Mouse (Mus musculus) stomach, postnatal 0 days (tissue): ENCODE data around the gene Trim72. TPM values are rescaled to one million over a fixed set of nuclear protein-coding genes. Genes with fewer than 3 reads are reported as not detected.

Experiments
- ATAC-seq: fragments of 200-750 bp; cut with Nextera tagmentation; 2 replicates; pipeline ENCODE4 v1.8.0; 2017; ENCODE audit not compliant: low FRiP score, low TSS enrichment
- DNase-seq: peaks from one replicate; pipeline ENCODE4 v3.0.0-alpha.2; 2016; ENCODE audit warnings: low spot score
- H3K27ac ChIP-seq: fragments of 300-500 bp; sonication (generic); replicated peaks from 2 replicates; pipeline ENCODE4 v1.5.1; 2014; ENCODE audit warnings: mild to moderate bottlenecking, control low read depth
- H3K27me3 ChIP-seq: fragments of 300-500 bp; sonication (generic); 2 replicates; pipeline ENCODE4 v1.6.1; 2014; ENCODE audit warnings: low read length; ENCODE audit not compliant: control insufficient read depth, insufficient read depth
- H3K36me3 ChIP-seq: fragments of 300-500 bp; sonication (generic); 2 replicates; pipeline ENCODE4 v1.6.1; 2014; ENCODE audit warnings: low read length, mixed read lengths; ENCODE audit not compliant: control insufficient read depth, insufficient read depth
- H3K4me1 ChIP-seq: fragments of 300-500 bp; sonication (generic); replicated peaks from 2 replicates; pipeline ENCODE4 v1.6.1; 2014; ENCODE audit warnings: antibody characterized with exemption; ENCODE audit not compliant: control insufficient read depth, insufficient read depth
- H3K4me2 ChIP-seq: fragments of 300-500 bp; sonication (generic); replicated peaks from 2 replicates; pipeline ENCODE4 v1.6.1; 2014; ENCODE audit warnings: low read depth, mild to moderate bottlenecking, control low read depth, moderate library complexity
- H3K4me3 ChIP-seq: fragments of 300-500 bp; sonication (generic); 2 replicates; pipeline ENCODE4 v1.5.1; 2014; ENCODE audit warnings: low read depth, low read length, control low read depth
- H3K9ac ChIP-seq: fragments of 300-500 bp; sonication (generic); 2 replicates; pipeline ENCODE4 v1.6.1; 2014; ENCODE audit warnings: mild to moderate bottlenecking, low read length, control low read depth, mixed read lengths
- H3K9me3 ChIP-seq: fragments of 300-500 bp; sonication (generic); 2 replicates; pipeline ENCODE4 v1.6.1; 2016; ENCODE audit warnings: low read length; ENCODE audit not compliant: control insufficient read depth
- CTCF ChIP-seq: IDR thresholded peaks from 2 replicates; pipeline ENCODE4 v1.5.1; 2016; ENCODE audit warnings: antibody characterized with exemption, low read depth, mild to moderate bottlenecking, moderate library complexity
- EP300 ChIP-seq: optimal IDR thresholded peaks from 2 replicates; pipeline ENCODE3; 2016; ENCODE audit warnings: antibody characterized with exemption
- WGBS: fragments of 180-500 bp; shearing (Covaris S2); extraction: QIAGEN DNeasy Blood & Tissue Kit; methylation state at CpG from one replicate; pipeline ENCODE4 v1.1.7; 2014; 5-methylcytosine and 5-hydroxymethylcytosine counted together
- polyA plus RNA-seq: library from polyadenylated mRNA; unstranded; fragments of >200 nt; fragmentation: Nextera tagmentation; extraction: Ambion mirVana; gene quantifications from 2 replicates; pipeline ENCODE4 v1.2.1, GENCODE M21; 2015

Trim72 gene
- polyA plus RNA-seq, 1 experiment from 2014 or later: 0.38 TPM

- TF ChIP-seq EP300 (no peak), CTCF (no peak)
- no peaks in the 10 kb centered on the region for H3K4me1 ChIP-seq
- no peak overlapping the region for H3K4me2 ChIP-seq
- WGBS: 84% methylated on average over 4 of the region's 4 CpGs
- H3K36me3 ChIP-seq: no peaks in the 10 kb centered on the region
- H3K9ac ChIP-seq: no peak overlapping the region
- no peak overlapping the region for H3K4me3 ChIP-seq
- ATAC-seq (no peak), DNase-seq (no peak)
- no peaks in the 10 kb centered on the region for H3K27me3 ChIP-seq
- no peak overlapping the region for H3K27ac ChIP-seq
- no peaks in the 10 kb centered on the region for H3K9me3 ChIP-seq
Measured at GRCm38 (mm10) chr7:128023565-128023964, 19.8 kb downstream of the Trim72 start.

GRCm38 (mm10) chr7:128024364-128024763 is 20.6 kb downstream of the Trim72 start:
- Histone ChIP-seq H3K27ac (peak overlapping the region; percentile 61; the same call in 1 of the 2 replicates), H3K9me3 (no peaks in the 10 kb centered on the region), H3K4me1 (no peaks in the 10 kb centered on the region), H3K9ac (no peak overlapping the region), H3K4me2 (no peak overlapping the region), H3K4me3 (no peak overlapping the region), H3K27me3 (no peaks in the 10 kb centered on the region), H3K36me3 (no peaks in the 10 kb centered on the region)
- 76% methylated on average over 9 of the region's 9 CpGs for WGBS
- DNase-seq: no peak
- TF ChIP-seq EP300: no peak
- no peak for TF ChIP-seq CTCF
- ATAC-seq: no peak

GRCm38 (mm10) chr7:128024932-128025331 is 21.2 kb downstream of the Trim72 start:
- H3K27me3 ChIP-seq: no peaks in the 10 kb centered on the region
- no peaks in the 10 kb centered on the region for H3K4me1 ChIP-seq
- H3K27ac ChIP-seq: peak overlapping the region; percentile 61
- no peak overlapping the region for H3K9ac ChIP-seq
- WGBS: 64% methylated on average over 4 of the region's 4 CpGs
- TF ChIP-seq EP300: no peak
- H3K9me3 ChIP-seq: no peaks in the 10 kb centered on the region
- no peak overlapping the region for H3K4me3 ChIP-seq
- peak; percentile 31; the same call in 1 of the 2 replicates for ATAC-seq
- H3K4me2 ChIP-seq: no peak overlapping the region
- H3K36me3 ChIP-seq: no peaks in the 10 kb centered on the region
- no peak for DNase-seq

DNA sequence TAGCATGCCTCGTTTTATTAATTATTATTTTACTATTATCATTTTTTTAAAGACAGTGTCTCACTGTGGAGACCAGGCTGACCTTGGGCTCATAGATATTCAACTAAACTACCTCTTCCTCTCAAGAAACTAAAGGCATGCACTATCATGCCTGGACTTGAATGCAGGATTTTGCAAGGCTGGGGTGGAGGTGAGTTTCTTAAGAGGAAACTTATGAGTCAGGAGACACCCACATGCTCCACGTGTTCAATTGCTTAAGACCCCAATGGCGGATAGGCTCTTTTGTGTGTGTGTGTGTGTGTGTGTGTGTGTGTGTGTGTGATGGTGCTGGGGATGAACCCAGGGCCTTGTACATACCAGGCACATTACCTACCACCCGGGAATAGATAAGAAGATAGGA is 21.6 kb downstream of the Trim72 start:
- DNase-seq (no peak), ATAC-seq (0 out of 2 replicates have a peak, but pooled peaks have one; percentile 6)
- Histone ChIP-seq H3K27ac (peak overlapping the region; percentile 61; the same call in 1 of the 2 replicates), H3K9me3 (no peaks in the 10 kb centered on the region), H3K4me1 (no peaks in the 10 kb centered on the region), H3K4me3 (no peak overlapping the region), H3K27me3 (no peaks in the 10 kb centered on the region), H3K9ac (no peak overlapping the region), H3K4me2 (no peak overlapping the region), H3K36me3 (no peaks in the 10 kb centered on the region)
- 59% methylated on average over 4 of the region's 4 CpGs for WGBS
- no peak for TF ChIP-seq CTCF
- no peak for TF ChIP-seq EP300

GRCm38 (mm10) chr7:128031403-128031976 is 27.7 kb downstream of the Trim72 start:
- DNase-seq: peak; percentile 73
- no peaks in the 10 kb centered on the region for H3K4me1 ChIP-seq
- no peak overlapping the region for H3K4me3 ChIP-seq
- no peaks in the 10 kb centered on the region for H3K27me3 ChIP-seq
- peak overlapping the region; percentile 69 for H3K27ac ChIP-seq
- 37% methylated on average over 9 of the region's 9 CpGs for WGBS
- ATAC-seq: peak; percentile 88
- H3K4me2 ChIP-seq: no peak overlapping the region
- TF ChIP-seq EP300 (no peak), CTCF (no peak)
- H3K36me3 ChIP-seq: no peaks in the 10 kb centered on the region
- no peak overlapping the region for H3K9ac ChIP-seq
- H3K9me3 ChIP-seq: no peaks in the 10 kb centered on the region

DNA sequence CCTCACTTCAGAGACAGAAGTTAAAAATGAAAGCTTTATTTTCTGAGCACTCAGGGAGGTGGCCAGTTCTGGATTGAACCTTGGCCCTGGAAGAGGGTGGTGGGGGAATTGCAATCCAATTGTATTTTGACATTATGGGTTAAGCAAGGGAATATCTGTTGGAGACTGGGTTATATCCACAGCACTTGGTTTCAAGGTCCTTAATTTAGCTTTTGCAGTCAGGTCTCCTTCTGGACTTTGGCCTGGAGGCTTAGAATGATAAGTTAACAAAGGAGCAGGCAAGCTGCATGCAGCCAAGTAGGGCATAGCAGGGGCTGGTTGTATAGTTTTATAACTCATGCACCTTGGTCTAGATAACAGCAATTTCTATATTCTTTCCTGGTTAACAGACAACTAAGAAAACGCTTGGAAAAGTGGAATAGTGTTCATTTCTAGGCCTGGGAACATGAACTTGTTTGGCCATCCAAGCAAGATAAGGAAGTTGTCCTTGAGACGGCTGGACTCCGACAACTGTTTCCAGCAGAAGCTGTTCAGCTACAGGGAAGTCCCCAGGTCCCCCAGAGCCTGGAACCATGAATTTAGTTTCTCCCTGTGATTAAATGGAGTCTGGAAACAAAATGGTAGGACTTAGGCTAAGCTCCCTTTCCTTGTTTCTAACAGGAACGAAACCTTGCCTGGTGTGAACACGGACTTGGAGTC is 28.7 kb downstream of the Trim72 start:
- DNase-seq: peak; percentile 46
- no peak for TF ChIP-seq CTCF
- TF ChIP-seq EP300: no peak
- Histone ChIP-seq H3K4me1 (no peaks in the 10 kb centered on the region), H3K4me2 (no peak overlapping the region), H3K27ac (peak overlapping the region; percentile 69), H3K4me3 (no peak overlapping the region), H3K9me3 (no peaks in the 10 kb centered on the region), H3K9ac (no peak overlapping the region), H3K27me3 (no peaks in the 10 kb centered on the region), H3K36me3 (no peaks in the 10 kb centered on the region)
- ATAC-seq: peak; percentile 75
- 61% methylated on average over 5 of the region's 5 CpGs for WGBS
